Mouse (Mus musculus) kidney, adult 2 months (tissue): ENCODE results near the gene Clta.

ENCODE experiments used
- CTCF ChIP-seq: fragments of 200-500 bp; conservative IDR thresholded peaks from 2 replicates; pipeline ENCODE4 v1.5.1; 2011; ENCODE audit warnings: low read depth, mild to moderate bottlenecking, control low read depth, low read length, moderate library complexity, mixed read lengths; ENCODE audit not compliant: insufficient read depth, insufficient read length
- POLR2A ChIP-seq: fragments of 200-500 bp; IDR thresholded peaks from one replicate; pipeline ENCODE4 v1.6.1; 2011; ENCODE audit warnings: low read depth, low read length, control low read depth

DNA sequence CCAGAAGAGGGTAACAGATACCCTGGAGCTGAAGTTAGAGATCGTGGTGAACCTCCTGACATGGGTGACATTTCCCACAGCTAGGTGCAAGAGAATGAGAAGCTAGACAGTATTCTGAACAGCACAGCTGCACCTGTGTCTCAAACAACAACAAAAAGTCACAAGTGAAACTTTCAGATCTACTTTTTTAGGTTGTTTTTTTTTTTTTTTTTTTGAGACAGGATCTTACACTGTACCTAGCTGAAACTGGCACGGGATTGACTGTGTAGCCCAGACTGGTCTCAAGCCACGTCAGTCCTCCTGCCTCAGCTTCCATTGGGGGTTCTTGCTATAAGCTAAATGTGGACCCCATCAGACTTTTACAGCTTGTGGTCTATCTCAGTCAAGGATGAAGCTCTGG is 69.5 kb downstream of the Clta start:
- TF ChIP-seq CTCF (no peak), POLR2A (no peak)
